Mouse (Mus musculus) embryonic facial prominence, embryonic 15.5 days (tissue): ENCODE measurements around the gene Sp140. TPM values are rescaled to one million over a fixed set of nuclear protein-coding genes. Genes with fewer than 3 reads are reported as not detected.
"Not testable (repeated sequence)": the region's sequence is repeated elsewhere in the genome, so short reads cannot be mapped to it uniquely, and the experiment has no call there.

Experiments
- ATAC-seq: fragments of 200-750 bp; cut with Nextera tagmentation; 2 replicates; pipeline ENCODE4 v1.8.0; 2017; ENCODE audit warnings: low read depth, moderate TSS enrichment; ENCODE audit not compliant: insufficient number of reproducible peaks, low FRiP score, low TSS enrichment
- H3K27ac ChIP-seq: fragments of 300-500 bp; sonication (generic); replicated peaks from 2 replicates; pipeline ENCODE4 v1.5.1; 2015; ENCODE audit warnings: mild to moderate bottlenecking, inconsistent platforms
- H3K27me3 ChIP-seq: fragments of 300-500 bp; sonication (generic); 2 replicates; pipeline ENCODE4 v1.6.1; 2015; ENCODE audit warnings: inconsistent platforms
- H3K36me3 ChIP-seq: fragments of 300-500 bp; sonication (generic); 2 replicates; pipeline ENCODE4 v1.6.1; 2015; ENCODE audit warnings: mild to moderate bottlenecking, inconsistent platforms
- H3K4me1 ChIP-seq: fragments of 300-500 bp; sonication (generic); 2 replicates; pipeline ENCODE4 v1.6.1; 2015; ENCODE audit warnings: inconsistent platforms
- H3K4me2 ChIP-seq: fragments of 300-500 bp; sonication (generic); replicated peaks from 2 replicates; pipeline ENCODE4 v1.6.1; 2015; ENCODE audit warnings: mild to moderate bottlenecking, inconsistent platforms
- H3K4me3 ChIP-seq: fragments of 300-500 bp; sonication (generic); replicated peaks from 2 replicates; pipeline ENCODE4 v1.5.1; 2015; ENCODE audit warnings: mild to moderate bottlenecking, inconsistent platforms
- H3K9ac ChIP-seq: fragments of 300-500 bp; sonication (generic); 2 replicates; pipeline ENCODE4 v1.6.1; 2015; ENCODE audit warnings: inconsistent platforms
- H3K9me3 ChIP-seq: fragments of 300-500 bp; sonication (generic); replicated peaks from 2 replicates; pipeline ENCODE4 v1.6.1; 2016; ENCODE audit warnings: inconsistent platforms
- WGBS: fragments of 180-500 bp; shearing (Covaris S2); methylation state at CpG from one replicate; pipeline ENCODE4 v1.1.7; 2015; 5-methylcytosine and 5-hydroxymethylcytosine counted together
- polyA plus RNA-seq: library from polyadenylated mRNA; unstranded; fragments of >200 nt; fragmentation: Nextera tagmentation; extraction: Ambion mirVana; gene quantifications from 2 replicates; pipeline ENCODE4 v1.2.1, GENCODE M21; 2015

Gene Sp140
- polyA plus RNA-seq, 1 experiment from 2014 or later = 1.4 TPM

- 76% methylated on average over 4 of the region's 5 CpGs for WGBS
- not testable (repeated sequence) for H3K9ac ChIP-seq, H3K9me3 ChIP-seq, H3K27ac ChIP-seq, ATAC-seq, H3K4me1 ChIP-seq, H3K4me3 ChIP-seq, H3K4me2 ChIP-seq, H3K27me3 ChIP-seq, H3K36me3 ChIP-seq
Observed at GRCm38 (mm10) chr1:85650524-85650923, 50.3 kb downstream of the Sp140 start.

- H3K9me3 ChIP-seq, H3K4me3 ChIP-seq, H3K4me1 ChIP-seq, H3K27ac ChIP-seq, ATAC-seq, H3K36me3 ChIP-seq, H3K27me3 ChIP-seq, H3K9ac ChIP-seq, H3K4me2 ChIP-seq: not testable (repeated sequence)
- 79% methylated on average over 13 of the region's 13 CpGs for WGBS
Observed at GRCm38 (mm10) chr1:85651770-85652275, 51.6 kb downstream of the Sp140 start.

- ATAC-seq, H3K9ac ChIP-seq: not testable (repeated sequence)
- WGBS = 88% methylated on average over 2 of the region's 2 CpGs
Observed at GRCm38 (mm10) chr1:85657211-85657610, 57.0 kb downstream of the Sp140 start.

GRCm38 (mm10) chr1:85664266-85664665, 64.1 kb downstream of the Sp140 start:
- no peak overlapping the region for H3K9ac ChIP-seq
- no peaks in the 10 kb centered on the region for H3K27me3 ChIP-seq
- H3K4me2 ChIP-seq = no peak overlapping the region
- H3K36me3 ChIP-seq = no peaks in the 10 kb centered on the region
- no peaks in the 10 kb centered on the region for H3K9me3 ChIP-seq
- H3K27ac ChIP-seq = no peak overlapping the region
- H3K4me1 ChIP-seq = no peaks in the 10 kb centered on the region
- H3K4me3 ChIP-seq = no peak overlapping the region
- no peak for ATAC-seq

More at GRCm38 (mm10) chr1:85657211-85657610, 57.0 kb downstream of the Sp140 start:
- not testable (repeated sequence) for H3K4me3 ChIP-seq, H3K4me2 ChIP-seq, H3K27ac ChIP-seq, H3K27me3 ChIP-seq, H3K36me3 ChIP-seq, H3K9me3 ChIP-seq, H3K4me1 ChIP-seq

- WGBS = 48% methylated on average over 4 of the region's 4 CpGs
- no peak overlapping the region for H3K9ac ChIP-seq
- ATAC-seq = no peak
Observed at GRCm38 (mm10) chr1:85680226-85680625, 80.0 kb downstream of the Sp140 start.

GRCm38 (mm10) chr1:85686666-85687065, 86.5 kb downstream of the Sp140 start:
- WGBS = 64% methylated on average over 5 of the region's 5 CpGs

More at GRCm38 (mm10) chr1:85680226-85680625, 80.0 kb downstream of the Sp140 start:
- no peaks in the 10 kb centered on the region for H3K4me1 ChIP-seq
- H3K27ac ChIP-seq = no peak overlapping the region
- H3K27me3 ChIP-seq = no peaks in the 10 kb centered on the region
- H3K36me3 ChIP-seq = no peaks in the 10 kb centered on the region
- no peak overlapping the region for H3K4me3 ChIP-seq
- H3K4me2 ChIP-seq = no peak overlapping the region
- H3K9me3 ChIP-seq = no peaks in the 10 kb centered on the region

GRCm38 (mm10) chr1:85687346-85687745, 87.2 kb downstream of the Sp140 start:
- Histone ChIP-seq H3K4me2 (no peak overlapping the region), H3K36me3 (no peaks in the 10 kb centered on the region), H3K9ac (no peak overlapping the region), H3K9me3 (no peaks in the 10 kb centered on the region), H3K4me1 (no peaks in the 10 kb centered on the region), H3K4me3 (no peak overlapping the region), H3K27ac (no peak overlapping the region), H3K27me3 (no peaks in the 10 kb centered on the region)
- ATAC-seq = no peak
- WGBS = 22% methylated on average over 5 of the region's 5 CpGs

More at GRCm38 (mm10) chr1:85686666-85687065, 86.5 kb downstream of the Sp140 start:
- ATAC-seq = no peak; the same call in 1 of the 2 replicates
- H3K4me3 ChIP-seq = no peak overlapping the region
- no peaks in the 10 kb centered on the region for H3K4me1 ChIP-seq
- no peak overlapping the region for H3K4me2 ChIP-seq
- H3K27me3 ChIP-seq = no peaks in the 10 kb centered on the region
- no peaks in the 10 kb centered on the region for H3K9me3 ChIP-seq
- no peak overlapping the region for H3K9ac ChIP-seq
- H3K36me3 ChIP-seq = no peaks in the 10 kb centered on the region
- H3K27ac ChIP-seq = no peak overlapping the region

GRCm38 (mm10) chr1:85690544-85690943, 90.4 kb downstream of the Sp140 start:
- H3K4me3 ChIP-seq = no peak overlapping the region
- H3K27ac ChIP-seq = no peak overlapping the region
- no peaks in the 10 kb centered on the region for H3K27me3 ChIP-seq
- H3K4me2 ChIP-seq = no peak overlapping the region
- H3K9ac ChIP-seq = no peak overlapping the region
- no peak for ATAC-seq
- H3K9me3 ChIP-seq = no peaks in the 10 kb centered on the region
- 81% methylated on average over 3 of the region's 3 CpGs for WGBS
- no peaks in the 10 kb centered on the region for H3K4me1 ChIP-seq
- H3K36me3 ChIP-seq = no peaks in the 10 kb centered on the region

GRCm38 (mm10) chr1:85692281-85692680, 92.1 kb downstream of the Sp140 start:
- H3K27ac ChIP-seq = no peak overlapping the region
- no peak overlapping the region for H3K4me3 ChIP-seq
- ATAC-seq = no peak
- WGBS = 44% methylated on average over 1 of the region's 1 CpGs
- no peak overlapping the region for H3K9ac ChIP-seq
- H3K36me3 ChIP-seq = no peaks in the 10 kb centered on the region
- H3K4me2 ChIP-seq = no peak overlapping the region
- no peaks in the 10 kb centered on the region for H3K27me3 ChIP-seq
- H3K9me3 ChIP-seq = no peaks in the 10 kb centered on the region
- no peaks in the 10 kb centered on the region for H3K4me1 ChIP-seq

- H3K36me3 ChIP-seq = no peaks in the 10 kb centered on the region
- no peaks in the 10 kb centered on the region for H3K27me3 ChIP-seq
- no peak overlapping the region for H3K4me2 ChIP-seq
- H3K9me3 ChIP-seq = no peaks in the 10 kb centered on the region
- no peaks in the 10 kb centered on the region for H3K4me1 ChIP-seq
- no peak overlapping the region for H3K4me3 ChIP-seq
- no peak overlapping the region for H3K27ac ChIP-seq
- WGBS = 73% methylated on average over 3 of the region's 3 CpGs
- H3K9ac ChIP-seq = no peak overlapping the region
- no peak for ATAC-seq
Observed at GRCm38 (mm10) chr1:85693280-85693679, 93.1 kb downstream of the Sp140 start.
